Mouse (Mus musculus) NIH3T3 (cell line): Measurements from ENCODE around the gene Lmf1.
A peak's percentile ranks its signal among the peaks of the same experiment; 100 is the strongest.

Experiments used
- DNase-seq: peaks from one replicate; pipeline ENCODE4 v3.0.0-alpha.2; 2012; ENCODE audit warnings: low read depth

Gene Lmf1

DNA sequence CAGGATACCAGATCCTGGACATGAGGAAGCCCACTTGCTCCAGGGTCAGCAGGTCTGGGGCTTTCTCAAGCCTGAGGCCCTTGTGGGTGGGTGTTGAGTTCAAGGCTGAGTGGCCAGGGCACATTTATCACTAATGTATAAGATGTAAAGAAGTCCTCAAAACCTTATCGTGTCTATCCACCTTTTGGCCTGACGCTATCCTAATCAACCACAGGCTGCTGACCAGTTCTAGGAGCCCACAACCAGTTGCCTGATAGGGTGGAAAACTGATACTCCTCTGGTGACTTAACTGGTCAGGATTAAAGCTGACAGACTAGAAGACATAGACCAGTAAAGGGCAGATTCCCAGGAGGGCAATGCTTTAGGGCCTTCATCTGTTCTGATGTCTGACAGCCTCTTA, 131.1 kb downstream of the Lmf1 start:
- DNase-seq = no peak

DNA sequence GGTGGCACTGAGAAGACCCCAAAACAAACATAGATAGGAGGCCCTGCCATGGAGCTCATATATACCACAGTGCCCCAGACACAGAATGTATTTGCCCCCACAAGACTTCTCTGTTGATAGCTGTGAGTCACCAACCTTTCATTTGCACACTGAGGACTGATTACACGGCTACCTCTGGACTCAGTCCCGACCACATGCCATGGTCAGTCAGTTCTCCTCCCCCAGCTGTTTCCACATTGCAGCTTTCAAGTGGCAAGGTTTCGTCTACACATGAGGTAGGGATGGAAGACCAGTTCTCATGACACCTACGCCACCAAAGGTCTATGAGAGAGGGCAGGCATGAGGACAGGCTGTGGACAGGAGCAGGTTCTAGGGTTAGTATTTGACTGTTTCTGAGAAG, 132.3 kb downstream of the Lmf1 start:
- DNase-seq = peak; percentile 76
